Mouse (Mus musculus) T-cell, adult 2 months (primary cell): ENCODE results near the gene Hes2.

Experiments used
- DNase-seq: peaks from one replicate; pipeline ENCODE4 v3.0.0; 2022; ENCODE audit warnings: low spot score

Gene Hes2

DNA sequence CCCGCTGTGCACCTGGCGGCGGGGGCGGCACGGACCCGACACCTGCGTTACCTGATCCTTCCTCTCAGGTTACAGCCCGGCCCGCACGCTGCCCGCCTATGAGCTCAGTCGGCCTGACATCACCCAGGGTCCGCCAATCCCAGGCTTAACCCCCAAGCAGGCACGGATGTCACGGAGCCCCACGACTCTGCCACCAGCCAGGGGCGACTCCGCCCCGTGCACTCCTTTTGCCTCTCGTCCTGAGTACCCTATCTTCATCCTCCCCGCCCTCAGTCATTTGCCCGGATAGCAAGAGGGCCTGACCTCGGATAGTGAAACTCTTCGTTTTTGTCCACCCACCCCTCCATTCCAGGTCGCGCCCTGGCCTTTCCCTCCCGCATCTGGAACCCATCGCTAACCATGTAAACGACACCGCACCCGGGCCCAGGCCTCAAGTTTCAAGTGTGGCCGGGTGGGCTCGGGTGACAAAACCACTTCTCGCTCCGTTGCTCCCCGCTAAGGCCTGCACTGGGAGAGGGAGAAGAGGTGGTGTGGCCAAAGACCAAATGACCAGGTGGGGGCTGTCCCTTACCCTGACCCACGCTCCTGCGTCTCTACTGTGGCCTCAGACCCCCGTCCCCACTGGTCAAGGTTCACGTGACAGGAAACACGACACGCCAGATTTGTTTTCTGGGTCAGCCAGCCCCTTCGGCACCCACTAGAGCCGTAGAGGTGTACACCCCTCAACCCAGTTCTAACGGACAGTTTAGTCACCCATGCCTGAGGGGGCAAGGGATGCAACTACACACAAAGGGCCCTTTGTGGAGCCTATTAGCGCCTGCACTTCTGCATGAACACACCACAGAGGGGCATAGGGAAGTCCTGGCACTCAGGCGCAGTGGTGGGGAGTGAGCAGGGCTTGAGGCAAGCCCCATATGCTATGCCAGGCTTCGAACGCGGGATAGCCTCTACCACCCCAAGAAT, 26.6 kb upstream of the Hes2 start:
- DNase-seq, result no peak

DNA sequence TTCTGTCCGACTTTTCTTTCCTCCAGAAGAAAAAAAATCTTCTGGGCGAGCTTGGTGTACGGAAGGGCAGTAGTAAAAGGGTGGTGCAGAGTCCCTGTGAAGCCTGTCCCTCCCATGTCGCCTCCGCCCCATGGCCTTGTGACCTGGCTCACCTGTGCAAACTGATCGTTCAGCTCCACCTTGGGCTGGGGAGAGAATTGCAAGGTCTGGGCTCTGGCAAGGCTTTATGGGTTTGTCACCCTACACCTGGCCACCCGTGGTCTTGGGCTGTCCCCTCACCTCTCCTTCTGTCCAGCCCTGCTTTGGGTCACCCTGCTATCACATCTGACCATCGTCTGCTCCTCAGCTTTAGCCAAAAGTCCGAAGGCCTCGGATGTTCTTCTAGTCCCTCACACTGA, 25.9 kb upstream of the Hes2 start:
- DNase-seq, result no peak

DNA sequence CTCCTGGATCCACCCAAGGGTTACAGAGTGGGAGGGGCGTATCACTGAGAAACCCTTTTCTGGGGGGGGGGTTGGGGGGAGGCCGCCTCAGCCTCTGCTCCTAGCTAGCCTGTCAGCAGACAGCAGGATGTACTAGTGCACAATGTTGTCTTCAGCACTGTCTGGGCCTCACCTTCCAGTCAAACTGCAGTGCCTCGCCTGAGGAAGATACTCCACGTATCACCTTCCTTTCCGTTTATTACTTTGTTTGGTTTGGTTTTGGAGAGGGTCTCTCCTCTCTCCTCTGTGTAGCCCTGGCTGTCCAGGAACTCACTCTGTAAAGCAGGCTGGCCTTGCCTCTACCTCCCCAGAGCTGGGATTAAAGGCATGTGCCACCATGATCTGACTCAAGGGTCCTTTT, 25.5 kb upstream of the Hes2 start:
- no peak for DNase-seq

DNA sequence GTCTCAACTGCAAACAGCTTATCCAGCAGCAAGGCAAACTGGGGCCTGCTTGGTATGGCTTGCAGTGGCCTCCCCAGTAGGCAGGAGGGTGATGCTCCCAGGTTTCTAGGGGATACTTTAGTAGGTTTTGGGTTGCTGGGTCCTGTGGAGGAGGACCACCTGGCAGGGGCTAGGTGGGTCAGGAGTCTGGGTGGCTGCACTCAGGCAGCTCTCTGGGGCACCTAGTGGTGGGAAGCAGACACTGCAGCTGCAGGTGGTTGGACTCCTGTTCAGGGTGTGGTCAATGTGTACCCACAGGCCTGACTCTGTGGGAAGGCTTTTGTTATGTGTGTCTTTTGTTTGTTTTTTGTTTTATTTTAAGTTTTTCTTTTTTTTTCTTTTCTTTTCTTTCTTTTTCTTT, 24.2 kb upstream of the Hes2 start:
- DNase-seq, result peak; percentile 58

DNA sequence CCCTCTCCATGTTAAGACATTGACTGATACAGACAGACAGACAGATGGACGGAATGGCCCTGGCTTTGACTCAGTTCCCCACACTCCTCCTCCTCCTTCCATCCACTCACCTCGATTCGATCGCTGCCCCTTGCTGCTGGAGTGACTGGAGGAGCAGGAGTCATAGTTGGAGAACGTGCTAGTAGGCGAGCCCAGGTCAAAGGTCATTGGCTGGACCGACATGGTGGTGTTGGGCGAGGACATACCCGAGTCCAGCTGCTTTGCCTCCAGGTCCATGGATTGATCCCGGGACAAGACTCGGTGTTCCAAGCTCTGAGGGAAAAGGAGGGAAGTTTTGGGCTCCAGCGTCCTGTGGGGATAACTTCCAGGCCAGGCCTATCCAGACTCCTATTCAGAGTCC, 23.3 kb upstream of the Hes2 start:
- DNase-seq, result no peak

DNA sequence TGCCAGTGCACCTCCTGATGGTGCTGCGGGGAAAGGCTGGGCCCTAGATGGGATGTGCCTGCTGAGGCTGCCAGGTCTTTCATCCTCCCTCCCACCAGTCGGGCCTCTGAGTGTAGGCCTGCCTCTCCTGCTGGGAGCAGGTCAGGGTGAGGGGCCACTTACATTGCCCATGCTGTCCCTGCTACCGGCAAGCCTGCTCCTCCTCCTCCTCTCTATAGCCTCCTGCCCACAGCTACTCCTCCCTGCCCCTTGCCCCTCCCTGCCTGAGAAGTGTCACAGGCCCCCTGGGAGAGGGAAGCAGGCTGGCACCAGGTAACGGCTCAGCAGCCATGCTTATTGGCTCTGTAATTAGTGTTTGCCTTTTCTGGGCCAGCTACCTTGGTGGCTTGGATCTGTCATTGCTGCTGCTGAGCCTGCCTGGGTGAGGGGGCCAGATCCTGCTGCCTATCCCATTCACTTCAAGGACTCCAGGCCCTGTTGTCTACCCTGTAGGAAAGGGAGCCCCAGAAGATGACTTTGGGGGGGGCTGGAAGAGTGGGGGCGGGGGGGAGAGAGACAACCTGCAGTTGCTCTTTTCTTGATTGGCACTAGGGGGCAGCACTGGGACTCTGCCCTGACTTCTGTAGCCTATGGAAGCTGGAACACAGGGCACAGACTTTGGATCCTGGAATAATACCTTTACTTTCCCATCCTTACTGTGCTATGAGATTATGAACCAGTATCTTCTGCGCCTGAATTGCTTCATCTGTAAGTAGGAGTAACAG, 22.4 kb upstream of the Hes2 start:
- DNase-seq, result peak; percentile 28

DNA sequence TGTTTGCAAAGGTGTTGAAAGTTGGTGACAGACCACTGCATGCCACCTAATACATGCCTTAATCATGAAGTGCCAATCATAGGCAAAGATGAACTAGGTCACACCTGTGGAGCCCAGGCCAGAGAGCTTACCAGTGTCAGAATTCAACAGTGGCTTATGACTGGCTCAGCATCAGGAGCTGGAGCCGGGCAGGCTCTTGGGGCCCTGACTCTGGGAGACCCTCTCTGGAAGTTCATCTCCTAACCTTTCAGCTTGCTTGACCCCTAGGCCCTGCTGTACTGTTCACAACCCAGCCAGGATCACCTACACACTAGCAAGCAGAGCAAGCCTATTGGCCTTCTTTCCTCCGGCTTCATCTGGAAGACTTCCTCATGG, 21.8 kb upstream of the Hes2 start:
- no peak for DNase-seq

DNA sequence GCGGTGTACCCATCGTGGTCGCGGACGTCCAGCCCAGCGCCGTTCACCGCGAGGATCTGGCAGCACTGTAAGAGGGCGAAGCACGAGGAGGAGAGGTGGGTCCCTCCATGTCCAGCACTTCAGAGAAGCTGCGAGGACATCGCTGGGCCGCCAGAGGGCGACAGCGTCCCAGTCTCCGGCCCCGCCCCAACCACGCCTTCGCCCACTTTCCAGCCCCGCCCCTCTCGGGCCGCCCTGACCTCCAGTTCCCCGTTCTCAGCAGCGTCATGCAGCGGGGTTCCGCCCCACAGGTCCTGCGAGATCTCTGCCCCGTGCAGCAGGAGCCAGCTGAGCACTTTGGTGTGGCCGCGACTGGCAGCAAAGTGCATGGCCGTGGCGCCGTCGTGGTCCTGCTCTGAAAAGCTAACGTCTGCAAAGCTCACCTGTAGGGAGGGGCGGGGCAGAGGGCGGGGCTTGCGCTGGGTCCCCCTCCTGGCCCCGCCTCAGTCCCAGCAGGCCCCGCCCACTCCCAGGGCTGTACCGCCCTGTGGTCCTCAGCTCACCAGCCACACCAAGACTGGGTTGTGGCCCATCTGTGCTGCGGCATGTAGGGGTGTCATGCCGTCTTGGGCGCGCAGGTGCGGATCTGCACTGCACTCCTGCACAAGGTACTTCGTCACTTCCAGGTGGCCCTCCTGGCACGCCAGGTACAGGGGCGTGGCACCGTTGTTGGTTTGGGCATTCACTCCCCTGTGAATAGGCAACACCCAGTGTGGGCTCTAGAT, 20.0 kb upstream of the Hes2 start:
- DNase-seq, result peak; percentile 82

DNA sequence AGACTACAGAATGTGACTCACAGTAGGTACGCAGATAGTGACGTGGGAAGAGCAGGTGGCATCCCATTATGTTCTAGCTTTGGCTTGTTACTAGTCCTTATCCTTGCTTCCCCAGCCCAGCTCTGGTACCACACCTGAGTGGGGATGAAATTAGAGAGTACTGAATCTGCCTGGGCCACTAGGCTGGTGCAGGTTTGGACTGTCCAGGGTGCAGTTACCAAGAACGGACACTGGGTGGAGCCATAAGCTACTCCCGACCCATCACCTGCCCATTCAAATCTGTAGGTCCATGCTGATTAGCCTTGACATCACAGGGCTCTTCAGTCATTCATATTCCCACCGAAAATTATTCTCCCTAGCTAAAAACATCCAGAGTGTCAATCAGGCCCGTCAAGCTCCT, 18.2 kb upstream of the Hes2 start:
- peak; percentile 44 for DNase-seq

DNA sequence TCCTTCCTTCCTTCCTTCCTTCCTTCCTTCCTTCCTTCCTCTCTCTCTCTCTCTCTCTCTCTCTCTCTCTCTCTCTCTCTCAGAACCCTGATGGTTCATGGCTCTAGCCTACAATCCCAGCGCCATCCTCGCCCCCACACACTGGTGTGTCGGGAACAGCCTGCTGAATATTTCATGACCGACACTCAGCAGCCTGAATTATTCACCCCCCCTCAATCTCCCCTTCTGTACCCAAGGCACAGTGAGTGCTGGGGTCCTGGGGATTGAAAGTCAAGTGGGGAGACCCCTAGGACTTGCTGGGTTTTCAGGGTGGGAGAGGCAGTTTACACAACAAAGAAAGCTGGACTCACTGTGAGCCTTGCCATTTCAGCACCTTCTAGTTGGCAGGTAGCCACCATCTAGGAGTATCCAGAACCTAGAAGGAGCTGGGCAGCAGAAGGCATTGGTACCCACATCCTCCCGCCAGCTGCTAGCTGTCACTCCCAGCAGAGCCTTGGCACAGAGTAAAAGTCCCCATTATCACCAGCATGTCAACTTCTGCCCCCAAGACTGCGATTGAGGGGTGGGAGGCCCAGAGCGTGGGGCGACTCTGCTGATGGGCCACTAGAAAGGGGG, 17.0 kb upstream of the Hes2 start:
- DNase-seq, result no peak

DNA sequence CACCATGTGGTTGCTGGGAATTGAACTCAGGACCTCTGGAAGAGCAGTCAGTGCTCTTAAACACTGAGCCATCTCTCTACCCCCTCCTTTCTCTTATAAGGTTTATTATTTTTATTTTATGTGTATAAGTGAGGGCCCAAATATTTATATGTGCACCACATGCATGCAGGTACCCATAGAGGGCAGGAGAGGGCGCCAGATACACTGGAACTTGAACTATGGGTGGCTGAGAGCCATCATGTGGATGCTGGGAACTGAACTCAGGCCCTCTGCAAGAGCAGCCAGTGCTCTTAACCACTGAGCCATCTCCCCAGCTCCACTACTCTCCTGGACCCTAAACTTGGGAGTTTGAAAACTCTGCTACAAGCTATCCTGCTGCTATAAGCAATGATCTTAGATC, 15.0 kb upstream of the Hes2 start:
- DNase-seq, result no peak

DNA sequence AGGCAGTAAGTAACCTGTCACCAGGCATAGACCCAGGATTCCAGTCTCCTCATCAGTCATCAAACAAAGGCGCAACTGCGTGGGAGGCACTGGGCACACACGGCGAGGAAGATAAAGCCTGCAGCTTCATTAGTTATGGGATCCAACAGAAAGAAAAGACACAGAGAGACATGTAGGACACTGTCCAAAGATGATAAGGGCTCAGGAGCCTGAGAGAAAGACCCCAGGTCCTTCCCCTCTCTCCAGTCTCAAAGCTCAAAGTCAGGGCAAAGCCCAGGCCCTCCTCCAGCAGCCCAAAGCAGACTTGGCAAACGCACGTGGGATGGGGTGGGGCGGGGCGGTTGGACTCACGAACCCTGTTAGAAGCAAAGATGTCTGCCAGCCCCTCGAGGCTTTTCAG, 13.2 kb upstream of the Hes2 start:
- no peak for DNase-seq

DNA sequence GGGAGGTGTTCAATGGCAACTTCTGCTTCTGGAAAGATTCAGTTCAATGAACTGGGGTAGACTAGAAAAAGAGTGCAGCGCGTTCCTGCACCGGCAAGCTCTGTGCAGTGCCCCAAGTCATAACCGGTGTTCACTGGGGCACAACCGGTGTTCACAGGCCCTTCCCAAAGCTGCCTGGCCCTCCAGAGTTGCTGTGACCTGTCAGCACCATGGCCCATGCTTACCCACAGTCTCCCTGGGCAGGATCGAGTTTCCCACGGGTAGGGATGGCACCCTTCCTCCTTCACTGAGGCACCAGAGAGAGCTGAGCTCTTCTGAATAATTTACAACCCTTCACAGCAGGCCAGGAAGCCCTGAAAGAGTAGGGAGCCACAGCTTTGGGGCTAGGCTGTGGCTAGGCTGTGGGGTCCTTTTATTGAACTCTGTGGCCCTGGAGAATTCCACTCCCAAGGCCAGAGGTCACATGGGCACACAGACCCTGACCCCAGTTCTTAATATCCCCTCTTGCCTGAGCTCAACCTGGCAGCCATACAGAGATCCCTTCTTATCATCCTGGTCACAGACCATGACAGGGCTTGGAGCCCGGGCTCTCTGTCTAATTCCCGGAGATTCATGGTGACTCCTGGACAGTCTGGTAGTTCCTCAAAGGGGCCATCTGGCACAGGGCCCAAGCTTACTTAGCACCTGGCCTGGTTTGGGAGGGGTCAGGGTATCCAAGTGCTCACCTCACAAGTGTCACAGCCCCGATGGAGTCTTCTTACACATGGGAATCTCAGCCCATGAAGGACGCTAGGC, 12.4 kb upstream of the Hes2 start:
- no peak for DNase-seq

DNA sequence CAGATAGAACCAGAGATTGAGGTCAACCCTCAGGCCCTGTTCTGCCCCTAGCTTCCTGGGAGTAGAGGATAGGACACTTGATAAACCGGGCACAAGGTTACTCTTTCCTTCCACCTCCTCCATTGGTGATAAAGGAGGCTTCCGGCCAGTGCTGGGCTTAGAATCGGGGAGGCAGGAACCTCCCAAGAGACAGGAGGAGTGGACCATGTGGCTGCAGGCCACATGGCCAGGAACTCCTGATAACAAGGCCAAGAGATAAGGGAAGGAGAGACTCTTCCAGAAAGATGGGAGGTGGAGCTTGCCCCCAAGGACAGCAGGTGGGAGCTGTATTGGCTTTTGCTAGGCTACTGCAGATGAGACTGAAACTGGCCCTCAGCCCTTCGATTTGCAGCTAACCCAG, 8.1 kb upstream of the Hes2 start:
- DNase-seq, result no peak

DNA sequence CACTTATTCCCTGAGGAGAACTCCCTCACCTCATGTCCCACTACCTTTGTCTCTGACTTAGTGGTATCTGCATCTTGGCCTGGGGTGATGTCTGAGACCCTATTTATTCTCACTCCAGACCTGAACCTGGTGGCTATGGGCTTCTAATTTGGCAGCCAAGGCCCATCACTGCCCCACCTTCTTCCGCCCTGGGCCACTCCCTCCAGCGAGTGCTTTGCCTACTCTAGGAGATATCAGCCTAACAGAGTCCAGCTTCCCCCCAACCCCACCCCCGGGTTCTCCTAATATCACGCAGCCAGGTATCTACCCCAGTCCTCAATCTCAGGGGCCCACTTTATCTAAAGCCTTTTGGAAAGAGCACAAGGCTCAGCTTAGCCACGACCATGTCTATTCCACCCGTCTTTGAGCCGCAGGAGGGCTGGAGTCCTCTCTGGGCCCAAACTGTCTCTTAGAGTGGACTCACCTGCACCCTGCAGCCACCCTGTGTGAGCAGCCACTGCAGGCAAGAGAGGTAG, 7.2 kb upstream of the Hes2 start:
- DNase-seq, result no peak

DNA sequence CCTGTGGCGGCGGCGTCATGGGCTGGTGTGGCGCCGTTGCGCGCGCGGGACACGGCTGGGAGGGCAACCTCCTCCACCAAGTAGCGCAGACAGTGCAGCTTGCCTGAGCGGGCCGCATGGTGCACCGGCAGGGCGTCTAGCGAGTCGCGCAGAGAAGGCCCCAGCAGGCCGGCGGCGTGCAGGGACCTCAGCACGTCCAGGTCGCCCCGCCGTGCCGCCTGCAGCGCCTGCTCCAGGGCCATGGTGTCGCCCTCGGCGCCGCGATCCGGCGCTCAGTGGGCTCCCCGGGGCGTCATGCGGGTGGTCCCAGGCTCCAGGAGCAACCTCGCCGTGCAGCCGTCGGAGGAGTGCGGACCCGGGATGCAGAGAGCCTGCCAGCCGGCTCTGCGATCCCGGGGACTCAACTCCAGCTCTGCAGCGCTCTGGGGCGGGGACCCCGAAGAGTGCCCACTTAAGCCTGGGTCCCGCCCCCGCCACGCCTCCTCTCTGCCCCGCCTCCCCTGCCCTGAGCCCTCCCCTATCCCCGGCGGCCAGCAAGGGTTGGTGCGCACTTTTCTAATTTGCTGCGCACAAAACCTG, 6.6 kb upstream of the Hes2 start, which contains the start of gene Espn:
Gene Espn, minus strand, starts transcription at position 406 of the 579 bp plus-strand sequence.
- no peak for DNase-seq

DNA sequence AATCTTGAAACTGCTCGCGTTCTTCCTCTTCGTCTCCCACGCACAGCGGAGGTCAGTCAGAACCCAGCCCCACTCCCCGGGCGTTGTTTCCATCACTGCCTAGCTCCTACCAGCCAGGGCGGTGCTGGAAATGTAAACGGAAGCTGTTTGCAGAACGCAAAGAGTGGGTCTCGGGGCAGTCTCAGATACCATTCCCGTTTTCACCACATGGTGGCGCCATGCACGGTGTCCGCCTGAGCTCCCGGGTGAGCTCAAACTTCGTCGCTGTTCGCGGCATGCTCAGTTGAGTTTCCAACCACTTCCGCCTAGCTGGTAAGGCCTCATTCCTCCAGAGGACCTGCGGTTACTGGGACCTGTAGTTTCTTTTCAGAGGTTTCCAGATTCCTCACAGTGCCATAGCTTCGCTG, 4.9 kb upstream of the Hes2 start:
- DNase-seq, result peak; percentile 93

DNA sequence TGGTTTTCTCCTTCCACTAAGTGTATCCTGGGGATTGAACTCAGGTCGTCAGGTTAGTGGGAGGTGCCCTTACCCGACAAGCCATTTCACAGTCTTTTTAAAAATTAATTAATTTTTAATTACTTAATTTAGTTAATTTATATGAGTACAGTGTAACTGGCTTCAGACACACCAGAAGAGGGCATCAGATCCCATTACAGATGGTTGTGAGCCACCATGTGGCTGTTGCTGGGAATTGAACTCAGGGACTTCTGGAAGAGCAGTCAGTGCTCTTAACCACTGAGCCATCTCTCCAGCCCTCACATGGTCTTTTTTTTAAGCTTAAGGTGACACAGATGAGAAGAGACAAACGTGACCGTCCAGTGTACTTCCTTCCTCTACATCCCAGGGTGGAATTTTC, 3.6 kb upstream of the Hes2 start:
- DNase-seq, result no peak

DNA sequence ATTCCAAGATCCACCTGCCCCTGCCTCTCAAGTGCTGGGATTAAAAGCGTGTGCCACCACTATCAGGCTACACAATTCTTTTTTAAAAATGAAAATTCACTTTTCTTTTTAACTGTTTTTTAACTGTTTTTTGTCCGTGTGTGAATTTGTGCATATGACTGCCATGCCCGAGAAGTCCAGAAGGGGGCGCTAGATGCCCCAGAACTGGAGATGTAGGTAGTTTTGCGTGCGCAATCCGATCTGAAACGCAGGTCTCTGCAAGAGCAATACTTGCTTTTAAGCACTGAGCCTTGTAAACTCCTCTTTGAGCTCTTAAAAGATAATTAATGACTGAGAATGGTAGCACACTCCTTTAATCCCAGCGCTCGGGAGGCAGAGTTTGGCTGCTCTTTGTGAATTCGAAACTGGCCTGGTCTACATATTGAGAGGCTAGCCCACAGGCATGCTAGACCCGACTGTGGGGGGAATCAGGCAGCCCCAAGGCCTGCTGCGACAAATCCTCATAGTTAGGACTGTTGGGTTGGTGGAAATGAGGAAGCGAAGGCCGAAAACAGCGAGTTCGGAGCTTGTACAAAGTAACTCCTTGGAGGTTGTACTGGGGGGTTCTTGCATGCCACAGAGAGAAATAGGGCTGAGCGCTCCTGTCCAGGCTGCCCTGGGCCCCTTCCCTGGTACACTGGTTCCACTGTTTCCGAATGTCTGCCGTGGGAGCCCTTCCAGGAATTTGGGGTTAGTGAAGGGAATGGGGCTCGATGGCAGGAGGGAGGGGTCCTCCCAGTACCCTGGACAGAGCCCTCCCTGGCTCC, 685 bp upstream of the Hes2 start:
- peak; percentile 64 for DNase-seq

DNA sequence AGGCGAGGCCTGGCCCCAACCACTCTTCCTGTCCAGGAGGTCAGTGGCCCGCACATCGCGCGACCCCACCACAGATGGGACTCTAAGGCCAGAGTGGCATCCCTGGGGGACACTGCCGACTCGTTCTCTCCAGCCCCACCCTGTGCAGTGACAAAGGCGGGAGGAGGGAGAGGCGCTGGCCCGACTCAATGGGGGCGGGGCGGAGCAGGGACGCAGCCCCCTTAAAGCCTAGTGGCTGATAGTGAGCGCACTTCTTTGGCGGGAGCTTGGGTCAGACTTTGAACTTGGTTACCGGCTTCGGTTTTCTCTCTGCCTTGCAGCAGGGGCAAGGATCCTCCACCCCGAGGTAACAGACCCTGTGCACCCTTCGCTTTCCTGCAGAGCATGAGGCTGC, 615 bp downstream of the Hes2 start:
- no peak for DNase-seq
